Mouse (Mus musculus): ENCODE measurements around the gene Rangrf.

DNA sequence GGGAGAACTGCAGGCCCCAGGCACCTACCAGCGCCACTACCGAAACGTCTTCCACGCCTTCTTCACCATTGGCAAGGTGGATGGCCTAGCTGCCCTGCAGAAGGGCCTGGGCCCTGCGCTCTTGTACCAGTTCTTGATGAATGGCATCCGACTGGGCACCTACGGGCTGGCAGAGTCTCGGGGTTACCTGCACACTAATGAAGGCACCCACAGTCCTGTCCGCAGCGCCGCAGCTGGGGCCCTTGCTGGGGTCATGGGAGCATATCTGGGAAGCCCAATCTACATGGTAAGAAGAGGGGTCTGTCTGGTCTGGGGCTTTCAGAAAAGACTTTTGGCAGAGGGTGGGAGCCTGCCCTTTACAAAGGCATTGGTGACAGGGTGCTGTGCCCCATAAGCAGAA is 6.2 kb downstream of the Rangrf start:
- TF ChIP-seq UBTF (IDR thresholded peaks at IDR 0.05; ENCODE audit: borderline replicate concordance, insufficient read depth, low read depth, low read length) = no peak
- no peak for TF ChIP-seq GATA1 (IDR thresholded peaks at IDR 0.05; ENCODE audit: low read depth, low read length)
